Mouse (Mus musculus): ENCODE measurements around the gene Cox6b2. TPM values are rescaled to one million over a fixed set of nuclear protein-coding genes. Genes with fewer than 3 reads are reported as not detected.

Gene Cox6b2
- total RNA-seq, 2 experiments from 2014 or later: 1.9 to 2.3 TPM

DNA sequence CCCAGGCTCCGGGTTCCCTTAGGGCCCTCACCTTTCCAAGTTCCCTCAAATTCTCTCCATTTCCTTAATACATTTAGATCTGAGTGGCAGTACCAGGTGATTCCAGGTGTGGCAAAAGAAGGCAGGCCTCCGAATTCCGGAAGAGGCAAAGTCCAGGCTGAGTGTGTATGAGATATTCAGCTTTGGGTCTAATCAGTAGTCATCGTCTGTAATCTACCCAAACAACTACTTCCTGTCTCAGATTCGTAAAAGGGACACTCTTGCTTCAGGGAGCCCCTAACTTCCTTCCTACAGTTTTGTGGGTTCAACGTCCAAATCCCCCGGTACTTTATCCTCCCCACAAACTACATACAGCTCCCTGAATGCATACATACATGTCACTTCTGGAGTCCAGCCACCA is 27.7 kb downstream of the Cox6b2 start, which contains the start of gene Tmem150b:
Gene Tmem150b (minus strand): TSS at position 81 of the 400 bp plus-strand sequence.
- intact Hi-C loops (cut with DNase I): no loop called here
- no peak for DNase-seq

DNA sequence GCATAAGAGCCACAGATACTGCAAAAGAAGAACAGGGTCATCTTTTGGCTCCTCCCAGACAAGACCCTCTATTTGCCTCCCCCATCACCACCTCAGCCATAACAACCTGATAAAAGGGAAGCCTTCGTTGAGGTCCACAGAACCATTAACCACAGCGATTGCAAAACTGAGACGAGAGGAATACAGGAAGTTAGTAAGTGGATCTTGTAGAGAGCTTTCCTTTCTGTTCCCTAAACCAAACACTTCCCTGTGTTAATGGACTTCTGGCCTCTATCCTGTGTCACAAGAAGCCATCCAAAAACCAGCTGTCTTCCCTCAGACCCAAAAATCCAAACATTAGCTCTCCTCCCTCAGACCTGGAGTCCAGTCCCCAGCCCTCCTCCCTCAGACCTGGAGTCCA is 28.5 kb downstream of the Cox6b2 start:
- intact Hi-C loops (cut with DNase I): no loop called here
- no peak for DNase-seq

GRCm38 (mm10) chr7:4723508-4723907 is 29.4 kb downstream of the Cox6b2 start:
- intact Hi-C loops (cut with DNase I): no loop called here
- peak in 1 of 2 experiments; percentile 34 for DNase-seq

DNA sequence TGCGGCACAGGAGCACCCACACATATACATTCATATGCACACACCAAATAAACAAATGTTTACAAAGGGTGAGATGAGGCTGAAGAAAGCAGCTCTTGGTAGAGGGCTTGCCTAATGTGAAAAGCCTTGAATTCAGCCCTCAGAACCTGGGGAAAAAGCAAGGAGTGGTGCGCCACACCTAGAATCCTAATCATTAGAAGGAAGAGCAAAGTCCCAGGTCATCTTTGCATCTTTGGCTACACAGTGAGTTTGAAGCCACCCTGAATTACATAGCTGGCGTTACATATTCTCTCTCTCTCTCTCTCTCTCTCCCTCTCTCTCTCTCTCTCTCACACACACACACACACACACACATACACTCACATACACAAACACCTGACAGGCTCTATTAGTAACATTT is 33.6 kb downstream of the Cox6b2 start:
- DNase-seq: no peak
- intact Hi-C loops (cut with DNase I): no loop called here

- intact Hi-C loops (cut with DNase I): no loop called here
- DNase-seq: no peak
Observed at GRCm38 (mm10) chr7:4716955-4717354, 35.9 kb downstream of the Cox6b2 start.

GRCm38 (mm10) chr7:4712594-4712993 is 40.3 kb downstream of the Cox6b2 start:
- intact Hi-C loops (cut with DNase I): no loop called here
- DNase-seq: no peak

DNA sequence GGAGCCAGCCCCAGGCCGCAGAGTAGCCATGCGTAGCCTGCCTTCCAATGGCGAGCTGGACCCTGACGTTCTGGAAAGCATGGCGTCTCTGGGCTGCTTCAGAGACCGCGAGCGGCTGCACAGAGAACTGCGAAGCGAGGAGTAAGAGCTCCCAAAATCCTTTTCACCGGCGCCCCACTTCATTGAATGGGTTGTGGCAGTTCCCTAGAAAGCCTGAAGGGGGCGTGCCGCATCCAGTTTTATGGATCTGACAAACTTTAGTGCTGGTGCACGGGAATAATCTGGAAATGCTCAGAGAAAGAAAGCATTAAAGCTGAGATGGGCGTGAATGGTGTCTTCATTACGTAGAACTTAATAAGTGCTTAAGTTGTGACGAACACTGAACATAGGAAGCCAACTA is 47.8 kb downstream of the Cox6b2 start:
- DNase-seq: peak in 1 of 2 experiments; percentile 53

GRCm38 (mm10) chr7:4703195-4703594 is 49.7 kb downstream of the Cox6b2 start:
- intact Hi-C loops (cut with DNase I): no loop called here
- DNase-seq: no peak

More for the DNA sequence above, 47.8 kb downstream of the Cox6b2 start:
- intact Hi-C loops (cut with DNase I): no loop called here

- no peak for DNase-seq
- intact Hi-C loops (cut with DNase I): no loop called here
Observed at GRCm38 (mm10) chr7:4702334-4702733, 50.6 kb downstream of the Cox6b2 start.

Other genes with a start within 250 kb of the Cox6b2 start
- gene Tnnt1, start 236.7 kb downstream of the Cox6b2 start, total RNA-seq (2021): 10 to 100 TPM; 20.0 to 21.3 TPM
- over 10,000 TPM in 1 of 2 experiments, 1,000 to 10,000 TPM in 1; 9,756 to 10,673 TPM for gene Tnni3, start 228.9 kb downstream of the Cox6b2 start, total RNA-seq (2021)
- 1 to 10 TPM; 2.0 to 3.0 TPM for gene Dnaaf3, start 220.6 kb downstream of the Cox6b2 start, total RNA-seq (2021)
- under 1 TPM; 0.54 to 0.89 TPM for gene Syt5, start 205.6 kb downstream of the Cox6b2 start, total RNA-seq (2021)
- not detected for gene Ptprh, start 149.1 kb downstream of the Cox6b2 start, total RNA-seq (2021)
- 1 to 10 TPM; 4.2 to 5.1 TPM for gene Tmem86b, start 121.7 kb downstream of the Cox6b2 start, total RNA-seq (2021)
- 10 to 100 TPM; 72.1 to 73.7 TPM for gene Ppp6r1, start 94.1 kb downstream of the Cox6b2 start, total RNA-seq (2021)
- 10 to 100 TPM; 27.2 to 34.7 TPM for gene Hspbp1, start 68.0 kb downstream of the Cox6b2 start, total RNA-seq (2021)
- gene Brsk1, start 62.5 kb downstream of the Cox6b2 start, total RNA-seq (2021): 1 to 10 TPM; 1.2 TPM
- under 1 TPM; 0.11 to 0.30 TPM for gene Tmem150b, start 27.8 kb downstream of the Cox6b2 start, total RNA-seq (2021)
- gene Kmt5c, start 13.0 kb downstream of the Cox6b2 start, total RNA-seq (2021): 10 to 100 TPM; 14.8 to 15.9 TPM
- not detected for gene Fam71e2, start 18.2 kb upstream of the Cox6b2 start, total RNA-seq (2021)
- gene Il11, start 29.8 kb upstream of the Cox6b2 start, total RNA-seq (2021): not detected
- gene Tmem190, start 29.8 kb upstream of the Cox6b2 start, total RNA-seq (2021): not detected
- 1 to 10 TPM; 4.4 to 5.7 TPM for gene Tmem238, start 36.6 kb upstream of the Cox6b2 start, total RNA-seq (2021)
- gene Rpl28, start 39.8 kb upstream of the Cox6b2 start, total RNA-seq (2021): 100 to 1,000 TPM; 515 to 545 TPM
- 10 to 100 TPM; 89.8 to 95.7 TPM for gene Ube2s, start 59.5 kb upstream of the Cox6b2 start, total RNA-seq (2021)
- not detected for gene Shisa7, start 91.6 kb upstream of the Cox6b2 start, total RNA-seq (2021)
- 1 to 10 TPM; 3.9 to 4.6 TPM for gene Isoc2b, start 117.2 kb upstream of the Cox6b2 start, total RNA-seq (2021)
- gene Isoc2a, start 124.1 kb upstream of the Cox6b2 start, total RNA-seq (2021): 10 to 100 TPM; 45.4 to 48.8 TPM
- not detected for gene Gm36210, start 153.4 kb upstream of the Cox6b2 start, total RNA-seq (2021)
- gene Zfp628, start 162.1 kb upstream of the Cox6b2 start, total RNA-seq (2021): 1 to 10 TPM; 7.2 to 9.2 TPM
- 1 to 10 TPM; 4.3 to 5.1 TPM for gene Nat14, start 168.9 kb upstream of the Cox6b2 start, total RNA-seq (2021)
- gene Ssc5d, start 172.7 kb upstream of the Cox6b2 start, total RNA-seq (2021): 1 to 10 TPM; 3.9 to 4.1 TPM
- gene Sbk2, start 211.3 kb upstream of the Cox6b2 start, total RNA-seq (2021): 10 to 100 TPM; 26.5 to 34.0 TPM
- 10 to 100 TPM; 31.5 to 45.5 TPM for gene Sbk3, start 218.1 kb upstream of the Cox6b2 start, total RNA-seq (2021)
- gene Zfp579, start 243.1 kb upstream of the Cox6b2 start, total RNA-seq (2021): 10 to 100 TPM; 14.2 to 16.4 TPM